Mouse (Mus musculus): ENCODE measurements around the gene Tpst1. TPM values are rescaled to one million over a fixed set of nuclear protein-coding genes. Genes with fewer than 3 reads are reported as not detected.

Tpst1 gene
- polyA plus RNA-seq, 1 experiment = 3.1 TPM

GRCm38 (mm10) chr5:130088008-130088407 is 14.9 kb downstream of the Tpst1 start:
- no peak overlapping the region for H3K27ac ChIP-seq (ENCODE audit: control insufficient read depth, insufficient read depth, low read depth, low read length, poor library complexity)
- no peak overlapping the region for H3K4me3 ChIP-seq (replicated peaks; ENCODE audit: control insufficient read depth, low read depth, low read length)
- H3K4me1 ChIP-seq (ENCODE audit: control insufficient read depth, insufficient read depth, low read length) = peaks cover 2% of the 10 kb centered on the region
- WGBS = 92% methylated on average over 7 of the region's 7 CpGs
- TF ChIP-seq CTCF (IDR thresholded peaks at IDR 0.05; ENCODE audit: control insufficient read depth, insufficient read depth, low read length) (no peak), POLR2A (IDR thresholded peaks at IDR 0.05; ENCODE audit: borderline replicate concordance, control insufficient read depth, low read depth, low read length) (no peak)

GRCm38 (mm10) chr5:130088612-130089011 is 15.5 kb downstream of the Tpst1 start:
- TF ChIP-seq CTCF (IDR thresholded peaks at IDR 0.05; ENCODE audit: control insufficient read depth, insufficient read depth, low read length) (no peak), POLR2A (IDR thresholded peaks at IDR 0.05; ENCODE audit: borderline replicate concordance, control insufficient read depth, low read depth, low read length) (no peak)
- Histone ChIP-seq H3K4me3 (replicated peaks; ENCODE audit: control insufficient read depth, low read depth, low read length) (no peak overlapping the region), H3K27ac (ENCODE audit: control insufficient read depth, insufficient read depth, low read depth, low read length, poor library complexity) (no peak overlapping the region), H3K4me1 (ENCODE audit: control insufficient read depth, insufficient read depth, low read length) (peaks cover 2% of the 10 kb centered on the region)
- 73% methylated on average over 4 of the region's 4 CpGs for WGBS

GRCm38 (mm10) chr5:130089177-130089576 is 16.1 kb downstream of the Tpst1 start:
- Histone ChIP-seq H3K4me3 (replicated peaks; ENCODE audit: control insufficient read depth, low read depth, low read length) (no peak overlapping the region), H3K4me1 (ENCODE audit: control insufficient read depth, insufficient read depth, low read length) (peaks cover 2% of the 10 kb centered on the region), H3K27ac (ENCODE audit: control insufficient read depth, insufficient read depth, low read depth, low read length, poor library complexity) (no peak overlapping the region)
- WGBS = 11% methylated on average over 7 of the region's 7 CpGs
- TF ChIP-seq CTCF (IDR thresholded peaks at IDR 0.05; ENCODE audit: control insufficient read depth, insufficient read depth, low read length) = no peak
- TF ChIP-seq POLR2A (IDR thresholded peaks at IDR 0.05; ENCODE audit: borderline replicate concordance, control insufficient read depth, low read depth, low read length) = no peak

GRCm38 (mm10) chr5:130089626-130090393 is 16.7 kb downstream of the Tpst1 start:
- TF ChIP-seq POLR2A (IDR thresholded peaks at IDR 0.05; ENCODE audit: borderline replicate concordance, control insufficient read depth, low read depth, low read length) (no peak), CTCF (IDR thresholded peaks at IDR 0.05; ENCODE audit: control insufficient read depth, insufficient read depth, low read length) (no peak)
- H3K27ac ChIP-seq (ENCODE audit: control insufficient read depth, insufficient read depth, low read depth, low read length, poor library complexity) = no peak overlapping the region
- whole genome bisulfite sequencing = 53% methylated on average over 18 of the region's 18 CpGs
- peaks cover 2% of the 10 kb centered on the region for H3K4me1 ChIP-seq (ENCODE audit: control insufficient read depth, insufficient read depth, low read length)
- no peak overlapping the region for H3K4me3 ChIP-seq (replicated peaks; ENCODE audit: control insufficient read depth, low read depth, low read length)

- 88% methylated on average over 12 of the region's 12 CpGs for WGBS
- Histone ChIP-seq H3K4me3 (replicated peaks; ENCODE audit: control insufficient read depth, low read depth, low read length) (no peak overlapping the region), H3K4me1 (ENCODE audit: control insufficient read depth, insufficient read depth, low read length) (peaks cover 1% of the 10 kb centered on the region; the same call in 1 of the 2 replicates), H3K27ac (ENCODE audit: control insufficient read depth, insufficient read depth, low read depth, low read length, poor library complexity) (no peak overlapping the region)
- TF ChIP-seq POLR2A (IDR thresholded peaks at IDR 0.05; ENCODE audit: borderline replicate concordance, control insufficient read depth, low read depth, low read length) (no peak), CTCF (IDR thresholded peaks at IDR 0.05; ENCODE audit: control insufficient read depth, insufficient read depth, low read length) (no peak)
Measured at GRCm38 (mm10) chr5:130096754-130097153, 23.6 kb downstream of the Tpst1 start.

GRCm38 (mm10) chr5:130097837-130098236 is 24.7 kb downstream of the Tpst1 start:
- Histone ChIP-seq H3K4me3 (replicated peaks; ENCODE audit: control insufficient read depth, low read depth, low read length) (no peak overlapping the region), H3K4me1 (ENCODE audit: control insufficient read depth, insufficient read depth, low read length) (peaks cover 1% of the 10 kb centered on the region; the same call in 1 of the 2 replicates), H3K27ac (ENCODE audit: control insufficient read depth, insufficient read depth, low read depth, low read length, poor library complexity) (no peak overlapping the region)
- 65% methylated on average over 2 of the region's 2 CpGs for WGBS
- TF ChIP-seq CTCF (IDR thresholded peaks at IDR 0.05; ENCODE audit: control insufficient read depth, insufficient read depth, low read length) (no peak), POLR2A (IDR thresholded peaks at IDR 0.05; ENCODE audit: borderline replicate concordance, control insufficient read depth, low read depth, low read length) (no peak)

- no peak overlapping the region for H3K4me3 ChIP-seq (replicated peaks; ENCODE audit: control insufficient read depth, low read depth, low read length)
- 95% methylated on average over 17 of the region's 17 CpGs for WGBS
- H3K4me1 ChIP-seq (ENCODE audit: control insufficient read depth, insufficient read depth, low read length) = peaks cover 1% of the 10 kb centered on the region; the same call in 1 of the 2 replicates
- H3K27ac ChIP-seq (ENCODE audit: control insufficient read depth, insufficient read depth, low read depth, low read length, poor library complexity) = no peak overlapping the region
- TF ChIP-seq POLR2A (IDR thresholded peaks at IDR 0.05; ENCODE audit: borderline replicate concordance, control insufficient read depth, low read depth, low read length) = no peak
- no peak for TF ChIP-seq CTCF (IDR thresholded peaks at IDR 0.05; ENCODE audit: control insufficient read depth, insufficient read depth, low read length)
Measured at GRCm38 (mm10) chr5:130101724-130102123, 28.6 kb downstream of the Tpst1 start.

GRCm38 (mm10) chr5:130109348-130109747 is 36.2 kb downstream of the Tpst1 start:
- Histone ChIP-seq H3K4me1 (ENCODE audit: control insufficient read depth, insufficient read depth, low read length) (no peaks in the 10 kb centered on the region), H3K27ac (ENCODE audit: control insufficient read depth, insufficient read depth, low read depth, low read length, poor library complexity) (no peak overlapping the region), H3K4me3 (replicated peaks; ENCODE audit: control insufficient read depth, low read depth, low read length) (no peak overlapping the region)
- TF ChIP-seq POLR2A (IDR thresholded peaks at IDR 0.05; ENCODE audit: borderline replicate concordance, control insufficient read depth, low read depth, low read length) (no peak), CTCF (IDR thresholded peaks at IDR 0.05; ENCODE audit: control insufficient read depth, insufficient read depth, low read length) (no peak)
- WGBS = 85% methylated on average over 3 of the region's 3 CpGs
